Mouse (Mus musculus) left cerebral cortex, adult 9 months (tissue): ENCODE data around the gene Slc2a8.

Experiments
- DNase-seq, 2 experiments: peaks; one replicate each; pipeline ENCODE4 v3.0.0; 2022; ENCODE audit warnings: low spot score in 2 of 2

The Slc2a8 gene

DNA sequence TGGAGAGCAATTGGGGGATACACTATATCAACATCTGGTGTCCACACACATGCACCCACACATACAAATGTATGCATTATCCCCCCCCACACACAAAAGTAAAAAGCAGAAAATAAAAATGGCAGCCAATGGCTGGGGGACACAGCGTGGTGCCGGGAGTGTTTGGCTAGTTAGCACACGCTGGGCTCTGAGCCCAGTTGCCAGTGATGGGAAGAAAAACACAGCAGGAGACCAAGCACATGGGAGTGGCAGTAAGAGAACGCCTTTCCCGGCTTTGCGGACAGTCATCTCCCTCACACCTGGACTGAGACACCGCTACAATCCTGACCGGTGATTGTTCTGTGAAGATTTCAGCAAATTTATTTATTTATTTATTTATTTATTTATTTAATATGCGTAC, 10.6 kb downstream of the Slc2a8 start:
- DNase-seq: no peak

GRCm38 (mm10) chr2:32969326-32969725, 12.6 kb downstream of the Slc2a8 start:
- DNase-seq: no peak

GRCm38 (mm10) chr2:32968024-32968614, 13.8 kb downstream of the Slc2a8 start:
- no peak for DNase-seq

DNA sequence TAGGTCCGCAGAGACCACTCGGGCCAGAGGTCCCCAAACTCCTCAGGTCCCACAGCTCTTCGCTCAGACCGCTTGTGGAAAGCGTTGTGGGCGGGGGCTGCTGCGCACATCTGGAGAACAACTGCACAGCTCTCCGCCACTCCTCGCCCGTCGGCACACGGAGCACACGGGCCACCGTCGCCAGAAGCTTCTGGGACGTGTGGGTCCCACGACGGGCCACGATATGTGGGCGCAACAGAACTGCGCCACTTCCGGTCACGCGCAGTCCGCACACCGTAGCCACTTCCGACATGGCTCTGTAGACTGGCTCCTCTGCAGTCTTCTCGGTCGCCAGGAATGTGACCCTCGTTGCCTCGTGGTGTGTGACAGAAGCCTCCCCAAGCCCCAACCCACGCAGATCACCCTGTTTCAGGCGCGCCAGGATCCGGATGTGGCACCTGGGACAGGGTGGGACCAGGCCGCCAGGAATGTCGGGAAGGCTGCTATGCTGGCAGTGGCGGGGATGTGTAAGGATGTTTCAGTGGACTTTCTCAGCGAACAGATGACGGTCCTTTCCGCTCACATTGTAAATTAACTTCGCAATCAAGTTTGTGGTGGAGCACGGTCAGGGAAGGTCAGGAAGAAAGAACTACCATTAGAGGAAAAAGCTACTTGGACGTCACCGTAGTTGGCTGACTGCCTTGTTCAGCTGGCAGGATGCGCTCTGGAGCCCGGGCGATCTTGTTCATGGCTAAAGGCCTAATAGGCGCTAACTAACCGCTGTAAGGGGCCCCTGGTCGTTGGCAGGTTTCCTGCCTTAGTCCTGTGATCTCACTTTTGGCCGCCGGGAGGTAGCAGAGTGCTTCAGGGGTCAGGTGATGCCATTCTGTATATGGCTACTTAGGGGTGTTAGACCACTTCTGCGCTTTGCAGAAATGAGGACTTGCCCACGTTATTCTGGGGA, 14.9 kb downstream of the Slc2a8 start:
- peak; percentile 76 to 88 for DNase-seq

GRCm38 (mm10) chr2:32966184-32966688, 15.6 kb downstream of the Slc2a8 start:
- DNase-seq: no peak

DNA sequence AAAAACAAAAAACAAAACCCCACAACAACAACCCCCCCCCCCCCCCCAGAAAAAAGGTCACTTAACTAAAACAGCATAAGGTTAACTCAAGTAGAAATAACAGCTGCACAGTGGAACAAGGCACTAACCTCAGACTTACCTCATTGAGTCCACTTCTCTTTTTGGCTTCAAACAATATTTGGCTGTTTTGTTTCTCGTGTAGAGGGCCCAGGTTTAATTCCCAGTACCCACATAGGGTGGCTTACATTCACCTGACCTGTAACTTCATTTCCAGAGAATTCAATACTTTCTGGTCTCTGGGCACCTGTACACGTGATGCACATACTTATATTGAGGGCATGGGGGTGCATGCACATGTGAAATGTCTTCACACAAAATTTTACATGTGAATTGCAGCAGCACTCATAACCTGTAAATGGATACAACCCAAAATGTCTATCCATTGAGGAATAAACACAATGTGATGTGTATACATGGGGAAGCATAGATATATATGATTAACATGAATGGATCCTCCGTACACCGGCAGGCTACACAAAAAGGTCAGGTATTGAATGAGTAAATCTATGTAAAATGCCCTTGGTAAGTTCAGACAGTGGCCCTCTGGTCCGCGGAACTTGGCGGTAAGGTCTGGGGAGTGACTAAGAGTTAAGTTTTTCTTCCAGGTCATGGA, 16.2 kb downstream of the Slc2a8 start:
- DNase-seq: no peak

DNA sequence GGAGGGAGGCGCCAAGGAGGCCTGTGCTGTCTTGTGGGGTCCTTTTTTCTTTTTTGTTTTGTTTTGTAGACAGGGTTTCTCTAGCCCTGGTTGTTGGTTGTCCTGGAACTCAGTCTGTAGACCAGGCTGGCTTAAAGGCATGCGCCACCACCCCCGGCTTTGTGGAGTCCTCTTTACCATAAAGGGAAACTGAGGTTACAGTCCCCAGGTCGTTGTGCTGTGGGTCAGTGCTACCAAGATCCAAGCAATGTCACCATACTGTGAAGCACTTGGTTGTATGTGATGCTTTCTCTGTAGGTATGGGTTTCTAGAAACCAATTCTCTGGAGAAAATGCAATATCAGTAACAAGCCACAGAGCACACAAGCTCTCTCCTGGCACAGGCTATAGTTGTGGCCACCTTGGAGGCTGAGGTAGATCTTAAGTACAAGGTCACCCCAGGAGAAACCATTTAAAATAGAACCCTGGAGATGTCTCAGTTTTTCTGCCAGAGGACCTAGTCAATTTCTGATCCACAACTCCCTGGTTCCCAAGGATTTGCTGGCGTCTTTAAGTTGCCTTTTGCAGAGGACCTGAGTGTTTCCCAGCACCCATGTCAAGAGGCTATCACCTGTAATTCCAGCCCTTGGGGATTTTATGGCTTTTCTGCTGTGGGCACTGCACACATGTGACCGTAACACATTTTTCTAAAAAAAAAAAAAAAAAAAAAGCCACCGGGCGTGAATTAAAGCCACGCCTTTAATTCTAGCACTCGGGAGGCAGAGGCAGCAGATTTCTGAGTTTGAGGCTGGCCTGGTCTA, 17.0 kb downstream of the Slc2a8 start:
- no peak for DNase-seq

DNA sequence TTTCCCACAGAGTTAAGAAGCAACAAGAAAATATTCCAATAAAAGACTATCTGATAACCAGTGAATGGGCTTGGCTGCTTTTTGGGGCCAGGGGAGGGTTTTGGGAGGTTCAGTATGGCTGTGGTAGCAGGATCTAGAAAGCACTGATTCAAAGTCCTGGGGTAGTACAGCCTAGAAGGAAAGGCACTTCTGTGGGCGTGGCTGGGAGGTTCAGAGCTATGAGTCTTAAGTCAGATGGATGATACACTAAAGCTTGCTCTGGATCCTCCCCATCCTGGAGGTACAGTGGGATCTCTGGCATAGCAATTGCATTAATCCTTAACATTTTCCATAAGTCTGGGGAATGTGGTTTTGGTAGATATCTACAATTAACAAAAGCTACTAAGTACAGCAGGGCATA, 17.9 kb downstream of the Slc2a8 start:
- DNase-seq: no peak

DNA sequence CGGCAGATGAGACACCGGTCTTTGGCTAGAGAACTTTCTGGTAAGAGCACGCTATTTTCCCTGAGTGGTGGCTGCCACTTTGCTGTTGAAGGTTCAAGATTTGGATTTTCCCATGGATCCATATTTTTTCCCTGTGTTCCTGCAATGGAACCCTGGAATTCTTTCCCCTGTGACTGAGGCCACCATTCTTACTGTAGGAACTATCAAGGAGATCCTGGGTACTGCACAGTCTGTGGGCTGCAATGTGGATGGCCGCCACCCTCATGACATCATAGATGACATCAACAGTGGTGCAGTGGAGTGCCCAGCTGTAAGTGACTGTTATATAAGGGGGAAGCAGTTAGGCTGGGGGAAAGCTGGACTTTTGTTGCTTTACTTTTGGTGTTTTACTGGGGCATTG, 18.3 kb downstream of the Slc2a8 start:
- DNase-seq: no peak

DNA sequence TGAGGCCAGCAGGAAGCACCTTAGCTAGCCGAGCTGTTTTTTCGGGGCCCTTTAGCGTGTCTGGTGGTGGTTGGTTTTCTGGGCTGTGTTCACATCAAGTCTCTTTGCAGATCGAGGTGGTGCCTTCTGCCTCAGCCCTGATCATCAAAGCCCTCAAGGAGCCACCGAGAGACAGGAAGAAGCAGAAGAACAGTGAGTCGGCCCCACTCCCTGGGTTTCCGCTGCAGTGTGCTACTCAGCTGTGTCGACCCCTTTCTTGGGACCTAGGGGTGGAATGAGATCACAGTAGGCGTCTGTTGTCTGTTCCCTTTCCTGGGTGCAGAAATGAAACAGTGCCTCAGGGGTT, 19.0 kb downstream of the Slc2a8 start:
- no peak for DNase-seq

DNA sequence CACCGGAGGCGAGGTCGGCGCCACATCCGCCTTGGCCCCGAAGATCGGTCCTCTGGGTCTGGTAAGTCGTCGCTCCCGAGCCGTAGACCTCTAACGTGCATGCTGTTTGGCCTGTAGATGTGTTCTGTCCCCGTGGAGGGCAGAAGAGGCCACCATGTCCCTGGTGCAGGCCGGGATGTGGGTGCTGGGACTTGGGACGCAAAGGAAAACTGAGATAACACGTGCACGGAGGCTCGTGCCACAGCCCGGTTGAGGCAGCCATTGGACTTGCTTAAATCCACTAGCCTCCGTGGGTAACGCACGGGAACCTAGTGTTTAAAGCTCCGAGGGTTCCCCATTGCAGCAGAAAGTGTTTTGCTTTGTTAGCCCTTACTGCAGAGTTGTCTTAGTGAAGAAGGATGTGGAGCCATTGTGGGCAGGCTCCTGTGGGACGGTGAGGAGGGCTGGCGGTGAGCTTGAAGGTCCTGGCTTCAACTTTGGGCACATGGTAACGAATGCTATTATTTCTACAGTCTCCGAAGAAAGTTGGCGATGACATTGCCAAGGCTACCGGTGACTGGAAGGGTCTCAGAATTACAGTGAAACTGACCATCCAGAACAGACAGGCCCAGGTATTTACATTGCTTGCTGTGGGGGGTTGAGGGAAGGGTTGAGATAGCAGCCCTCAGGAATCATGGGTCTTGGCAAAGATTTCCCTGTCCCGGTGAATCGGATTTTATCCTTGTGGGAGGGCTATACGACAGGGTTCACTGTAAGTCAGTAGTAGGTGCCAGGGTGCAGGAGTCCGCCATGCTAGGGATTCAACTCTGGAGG, 19.6 kb downstream of the Slc2a8 start:
- no peak for DNase-seq

DNA sequence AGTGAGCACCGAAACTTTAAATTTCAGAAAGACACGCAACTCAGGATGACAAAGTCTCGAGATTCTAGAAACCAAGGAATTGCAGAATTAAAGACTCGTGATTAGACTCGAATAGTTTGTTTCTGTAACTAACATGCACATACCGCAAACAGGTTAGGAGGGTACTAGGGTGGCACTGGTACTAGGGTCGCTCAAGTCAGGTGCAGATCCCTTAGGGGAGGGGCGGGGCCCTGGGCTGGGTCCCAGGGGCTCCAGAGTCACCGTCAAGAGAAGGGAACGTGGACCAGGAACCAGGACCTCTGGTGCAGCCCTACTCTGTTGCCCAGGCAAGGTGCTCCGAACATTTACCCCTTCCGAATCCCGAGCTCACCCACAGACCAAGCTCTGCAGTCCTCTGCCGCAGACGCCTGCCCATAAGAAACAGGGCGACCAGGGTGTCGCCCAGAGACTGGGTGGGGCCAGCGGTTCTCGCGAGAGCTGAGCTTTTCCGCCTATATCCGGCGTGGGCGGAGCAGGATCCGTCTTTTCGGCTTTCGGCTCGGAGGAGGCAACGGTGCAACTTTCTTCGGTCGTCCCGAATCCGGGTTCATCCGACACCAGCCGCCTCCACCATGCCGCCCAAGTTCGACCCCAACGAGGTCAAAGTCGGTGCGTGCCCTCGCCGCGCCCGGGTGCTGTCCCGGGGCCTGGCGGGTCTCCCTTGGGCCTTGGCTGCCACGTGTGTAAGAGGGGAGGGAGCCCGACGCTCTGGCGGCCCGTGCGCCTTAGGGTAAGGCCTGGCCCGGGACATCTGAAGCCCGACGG, 20.5 kb downstream of the Slc2a8 start, which contains the start of the genes Rpl12 and Lrsam1:
Gene Rpl12 (plus strand): TSS at position 368 of the 804 bp plus-strand sequence.
Gene Lrsam1 (minus strand): TSS at position 423 of the 804 bp plus-strand sequence.
- peak; percentile 84 to 93 for DNase-seq

- DNase-seq: no peak
These were observed 21.6 kb downstream of the Slc2a8 start for GRCm38 (mm10) chr2:32960273-32960672.

GRCm38 (mm10) chr2:32957344-32957743, 24.5 kb downstream of the Slc2a8 start:
- peak in 1 of 2 experiments; percentile 48 for DNase-seq

- no peak for DNase-seq
These were observed 27.3 kb downstream of the Slc2a8 start for GRCm38 (mm10) chr2:32954581-32954980.

DNA sequence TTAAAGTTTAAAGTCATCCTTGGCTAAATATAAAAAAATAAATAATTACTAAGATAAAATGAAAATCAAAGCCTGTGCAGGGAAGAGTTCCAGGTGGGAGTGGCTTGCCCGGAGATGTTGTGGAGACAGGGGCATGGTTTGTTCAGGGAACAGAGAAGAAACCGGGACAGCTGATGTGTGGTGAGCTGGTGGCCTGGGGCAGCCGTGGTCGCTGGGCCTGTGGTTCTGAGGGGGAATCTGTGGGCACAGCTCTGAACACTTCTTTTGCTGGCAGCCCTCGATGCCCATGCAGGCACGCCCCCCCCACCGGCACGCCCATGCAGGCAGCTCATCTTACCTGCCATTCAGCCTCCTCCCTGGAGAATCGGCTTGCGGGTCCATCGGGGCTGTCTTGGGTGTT, 34.4 kb downstream of the Slc2a8 start:
- no peak for DNase-seq

- DNase-seq: no peak
These were observed 41.4 kb downstream of the Slc2a8 start for GRCm38 (mm10) chr2:32940483-32940882.

- peak in 1 of 2 experiments; percentile 62 for DNase-seq
These were observed 42.5 kb downstream of the Slc2a8 start for GRCm38 (mm10) chr2:32939418-32939817.

GRCm38 (mm10) chr2:32938741-32939140, 43.1 kb downstream of the Slc2a8 start:
- DNase-seq: no peak

DNA sequence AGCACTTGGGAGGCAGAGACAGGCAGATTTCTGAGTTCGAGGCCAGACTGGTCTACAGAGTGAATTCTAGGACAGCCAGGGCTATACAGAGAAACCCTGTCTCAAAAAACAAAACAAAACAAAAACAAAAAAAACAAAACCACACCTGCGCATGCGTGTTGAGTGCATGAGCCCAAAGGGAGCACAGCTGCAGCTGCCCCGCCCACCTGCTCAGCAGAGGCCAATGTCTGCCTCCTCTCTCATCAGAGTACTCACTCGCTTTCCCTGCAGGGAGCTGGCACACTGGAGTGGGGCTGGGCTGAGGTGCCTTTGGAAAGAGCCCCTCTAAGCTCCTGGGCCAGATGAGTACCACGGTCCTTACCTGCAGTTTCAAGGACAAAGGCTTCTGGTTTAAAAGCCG, 50.2 kb downstream of the Slc2a8 start:
- no peak for DNase-seq
